Mouse (Mus musculus) heart, embryonic 11.5 days (tissue): ENCODE measurements at regions not wholly inside any gene's neighbourhood (a gene's known extent, or its start where the extent isn't known, plus 50 kb on each side); places are given as distances from the start of the nearest gene placed in this dataset.

Experiments used
- ATAC-seq: fragments of 200-750 bp; cut with Nextera tagmentation; replicated peaks from 2 replicates; pipeline ENCODE4 v1.8.0; 2017; ENCODE audit warnings: moderate library complexity; ENCODE audit not compliant: insufficient number of reproducible peaks, low FRiP score, low TSS enrichment
- H3K27ac ChIP-seq: fragments of 300-500 bp; sonication (generic); 2 replicates; pipeline ENCODE4 v1.5.1; 2014; ENCODE audit warnings: mild to moderate bottlenecking, low read depth, low read length
- H3K27me3 ChIP-seq: fragments of 300-500 bp; sonication (generic); 2 replicates; pipeline ENCODE4 v1.6.1; 2014; ENCODE audit warnings: mild to moderate bottlenecking, low read length, mixed read lengths; ENCODE audit not compliant: control insufficient read depth, insufficient read depth
- H3K36me3 ChIP-seq: fragments of 300-500 bp; sonication (generic); 2 replicates; pipeline ENCODE4 v1.6.1; 2014; ENCODE audit warnings: mild to moderate bottlenecking, low read length, moderate library complexity, mixed read lengths; ENCODE audit not compliant: control insufficient read depth, insufficient read depth
- H3K4me1 ChIP-seq: fragments of 300-500 bp; sonication (generic); 2 replicates; pipeline ENCODE4 v1.6.1; 2014; ENCODE audit warnings: low read length; ENCODE audit not compliant: control insufficient read depth, insufficient read depth
- H3K4me2 ChIP-seq: fragments of 300-500 bp; sonication (generic); 2 replicates; pipeline ENCODE4 v1.6.1; 2014; ENCODE audit warnings: mild to moderate bottlenecking, moderate library complexity
- H3K4me3 ChIP-seq: fragments of 300-500 bp; sonication (generic); 2 replicates; pipeline ENCODE4 v1.5.1; 2014; ENCODE audit warnings: low read depth, low read length
- H3K9ac ChIP-seq: fragments of 300-500 bp; sonication (generic); 2 replicates; pipeline ENCODE4 v1.6.1; 2014; ENCODE audit warnings: mild to moderate bottlenecking, low read depth, low read length, moderate library complexity
- H3K9me3 ChIP-seq: fragments of 300-500 bp; sonication (generic); replicated peaks from 2 replicates; pipeline ENCODE4 v1.6.1; 2016; ENCODE audit warnings: low read length; ENCODE audit not compliant: control insufficient read depth
- WGBS: fragments of 180-500 bp; shearing (Covaris S2); extraction: QIAGEN DNeasy Blood & Tissue Kit; methylation state at CpG from one replicate; pipeline ENCODE4 v1.1.7; 2014; ENCODE audit not compliant: insufficient replicate concordance; 5-methylcytosine and 5-hydroxymethylcytosine counted together

DNA sequence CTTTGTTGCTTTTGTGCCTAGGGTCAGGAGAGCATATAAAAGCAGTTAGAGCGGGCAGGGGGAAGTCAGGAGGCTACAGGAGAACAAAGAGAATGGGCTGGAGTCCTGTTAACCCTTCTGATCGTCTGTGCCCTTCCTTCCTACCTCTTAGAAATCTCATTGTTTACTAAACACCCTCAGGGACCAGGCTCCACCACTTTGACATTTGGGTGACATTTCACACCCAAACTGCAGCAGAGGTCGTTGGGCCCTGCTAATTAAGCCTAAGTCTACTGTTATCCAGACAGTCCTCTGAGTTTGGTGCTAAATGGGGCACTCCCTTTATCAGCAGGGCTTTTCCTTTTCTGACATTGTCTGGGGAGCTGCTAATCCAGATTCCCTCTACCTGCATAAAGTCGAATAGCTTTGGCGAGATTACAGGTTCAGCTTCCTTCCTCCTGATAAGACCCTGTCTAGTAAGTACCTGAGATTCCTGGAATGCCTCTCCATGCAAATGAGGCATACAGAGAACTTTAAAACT lies 84.2 kb upstream of the Arglu1 start:
- Histone ChIP-seq H3K4me3 (no peak overlapping the region), H3K4me1 (peaks cover 4% of the 10 kb centered on the region; the same call in 1 of the 2 replicates), H3K9ac (no peak overlapping the region), H3K4me2 (no peak overlapping the region), H3K27me3 (no peaks in the 10 kb centered on the region), H3K27ac (no peak overlapping the region), H3K36me3 (no peaks in the 10 kb centered on the region), H3K9me3 (no peaks in the 10 kb centered on the region)
- no peak for ATAC-seq
- 14% methylated on average over 5 of the region's 5 CpGs for WGBS

DNA sequence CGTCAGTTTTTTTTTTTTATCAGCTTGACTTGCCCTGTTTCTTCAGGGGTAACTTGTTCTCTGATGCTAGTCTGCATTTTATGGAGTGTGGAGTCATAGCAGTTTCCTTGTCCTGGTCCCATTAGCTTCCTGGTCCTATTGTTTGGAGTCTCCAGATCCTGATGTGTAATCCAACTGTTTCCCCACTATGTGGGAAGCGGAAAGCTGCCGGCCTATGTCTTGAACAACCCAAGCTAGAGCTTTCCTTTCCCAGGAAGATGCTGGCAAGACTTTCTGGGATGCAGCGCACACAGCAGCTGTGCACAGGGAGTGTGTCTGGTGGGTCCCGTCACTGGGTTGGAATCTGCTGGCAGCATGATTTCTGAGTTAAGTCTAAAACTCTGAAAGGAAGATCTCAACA lies 82.1 kb upstream of the Arglu1 start:
- H3K4me1 ChIP-seq, result peaks cover 4% of the 10 kb centered on the region; the same call in 1 of the 2 replicates
- no peak for ATAC-seq
- no peak overlapping the region for H3K27ac ChIP-seq
- no peaks in the 10 kb centered on the region for H3K9me3 ChIP-seq
- no peak overlapping the region for H3K9ac ChIP-seq
- H3K4me2 ChIP-seq, result no peak overlapping the region
- no peak overlapping the region for H3K4me3 ChIP-seq
- 70% methylated on average over 5 of the region's 5 CpGs for WGBS
- H3K36me3 ChIP-seq, result no peaks in the 10 kb centered on the region
- no peaks in the 10 kb centered on the region for H3K27me3 ChIP-seq

DNA sequence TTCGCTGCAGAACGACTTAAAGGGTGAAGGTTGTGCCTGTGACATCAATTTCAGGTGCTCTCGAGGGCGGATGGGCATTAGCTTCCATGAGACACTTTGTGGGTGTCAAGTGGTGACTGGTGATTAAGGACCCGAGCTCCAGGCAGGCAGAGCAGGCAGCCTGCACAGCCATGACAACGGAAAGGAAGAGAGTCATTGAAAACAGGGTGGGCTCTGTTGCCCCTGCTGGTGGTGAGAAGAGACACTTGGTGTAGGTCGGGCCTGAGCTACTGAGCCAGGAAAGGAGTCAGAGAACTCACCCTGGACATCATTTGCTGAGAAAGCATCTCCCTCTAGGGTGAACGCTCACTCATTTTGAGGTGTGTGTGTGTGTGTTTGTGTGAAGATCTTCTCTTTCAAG lies 80.1 kb upstream of the Arglu1 start:
- Histone ChIP-seq H3K9me3 (no peaks in the 10 kb centered on the region), H3K9ac (no peak overlapping the region), H3K4me3 (no peak overlapping the region), H3K27me3 (no peaks in the 10 kb centered on the region), H3K4me1 (peaks cover 4% of the 10 kb centered on the region; the same call in 1 of the 2 replicates), H3K36me3 (no peaks in the 10 kb centered on the region), H3K27ac (no peak overlapping the region), H3K4me2 (no peak overlapping the region)
- WGBS, result 60% methylated on average over 8 of the region's 8 CpGs
- no peak for ATAC-seq

DNA sequence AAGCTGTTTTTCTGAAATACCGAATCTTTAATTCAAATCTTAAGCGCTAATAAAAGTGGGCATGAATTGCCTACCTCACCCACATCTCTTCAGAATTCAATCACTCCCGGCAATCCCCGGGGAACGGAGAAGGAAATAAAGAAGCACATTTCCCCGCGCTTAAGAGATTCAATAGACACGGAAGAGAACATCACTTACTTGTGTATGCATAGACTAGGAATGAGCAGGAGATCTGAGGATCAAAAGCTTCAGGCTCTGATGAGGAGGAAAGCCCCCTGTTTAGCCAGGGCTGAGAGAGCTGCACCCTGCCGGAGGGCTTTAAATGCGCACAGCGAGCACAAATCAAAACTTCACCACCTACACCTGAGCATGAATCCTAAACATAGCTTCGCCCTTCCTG lies 72.0 kb upstream of the Arglu1 start:
- no peak overlapping the region for H3K4me2 ChIP-seq

DNA sequence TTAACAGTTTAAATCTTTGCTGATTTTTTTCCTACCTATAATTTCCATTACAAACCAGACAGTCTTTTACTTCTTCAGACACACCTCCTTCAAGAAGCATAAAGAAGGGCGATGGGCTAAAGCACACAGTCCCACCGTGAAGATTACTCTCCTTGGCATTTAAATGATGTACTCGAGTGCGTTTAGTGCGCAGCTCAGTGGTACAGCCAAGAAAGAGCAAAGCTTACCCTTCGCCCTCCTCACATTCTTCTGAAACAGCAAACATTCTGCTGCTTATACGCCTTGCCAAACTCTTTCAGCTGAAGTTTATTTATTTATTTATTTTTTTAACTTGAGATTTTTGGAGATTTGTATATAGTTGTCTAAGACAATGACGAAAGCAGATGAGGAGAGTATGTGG lies 68.0 kb upstream of the Arglu1 start:
- H3K4me1 ChIP-seq, result no peaks in the 10 kb centered on the region
- no peaks in the 10 kb centered on the region for H3K27me3 ChIP-seq
- 81% methylated on average over 8 of the region's 8 CpGs for WGBS
- H3K27ac ChIP-seq, result no peak overlapping the region
- H3K9ac ChIP-seq, result no peak overlapping the region
- no peak overlapping the region for H3K4me3 ChIP-seq
- no peaks in the 10 kb centered on the region for H3K9me3 ChIP-seq
- H3K4me2 ChIP-seq, result no peak overlapping the region
- no peak for ATAC-seq
- H3K36me3 ChIP-seq, result no peaks in the 10 kb centered on the region

More for the DNA sequence above, 72.0 kb upstream of the Arglu1 start:
- no peak overlapping the region for H3K9ac ChIP-seq
- WGBS, result 77% methylated on average over 12 of the region's 12 CpGs
- H3K9me3 ChIP-seq, result no peaks in the 10 kb centered on the region
- H3K27me3 ChIP-seq, result no peaks in the 10 kb centered on the region
- no peak for ATAC-seq
- no peak overlapping the region for H3K27ac ChIP-seq
- no peaks in the 10 kb centered on the region for H3K36me3 ChIP-seq
- no peaks in the 10 kb centered on the region for H3K4me1 ChIP-seq
- no peak overlapping the region for H3K4me3 ChIP-seq

DNA sequence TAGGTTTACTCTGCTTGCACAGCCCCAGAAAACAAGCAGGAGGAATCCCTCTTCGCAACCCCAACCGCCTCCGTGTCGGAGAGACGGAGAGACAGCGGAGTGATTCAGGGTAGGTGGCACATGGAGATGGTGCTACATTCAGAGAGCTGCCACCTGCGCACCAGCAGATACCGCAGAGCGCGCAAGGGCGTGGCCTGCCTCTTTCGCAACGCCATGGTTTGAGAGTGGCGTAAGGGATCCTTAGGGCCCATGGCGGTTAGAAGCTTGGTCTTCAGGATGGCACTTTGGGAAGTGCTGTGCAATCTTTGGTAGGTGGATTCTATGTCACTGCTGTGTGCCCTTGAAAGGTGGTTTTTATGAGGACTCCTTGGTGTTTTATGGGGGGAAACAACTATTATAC lies 60.9 kb upstream of the Arglu1 start:
- Histone ChIP-seq H3K27ac (no peak overlapping the region), H3K4me1 (no peaks in the 10 kb centered on the region), H3K9ac (no peak overlapping the region), H3K4me2 (no peak overlapping the region), H3K4me3 (no peak overlapping the region), H3K27me3 (no peaks in the 10 kb centered on the region), H3K9me3 (no peaks in the 10 kb centered on the region), H3K36me3 (no peaks in the 10 kb centered on the region)
- no peak for ATAC-seq
- WGBS, result 81% methylated on average over 15 of the region's 15 CpGs

DNA sequence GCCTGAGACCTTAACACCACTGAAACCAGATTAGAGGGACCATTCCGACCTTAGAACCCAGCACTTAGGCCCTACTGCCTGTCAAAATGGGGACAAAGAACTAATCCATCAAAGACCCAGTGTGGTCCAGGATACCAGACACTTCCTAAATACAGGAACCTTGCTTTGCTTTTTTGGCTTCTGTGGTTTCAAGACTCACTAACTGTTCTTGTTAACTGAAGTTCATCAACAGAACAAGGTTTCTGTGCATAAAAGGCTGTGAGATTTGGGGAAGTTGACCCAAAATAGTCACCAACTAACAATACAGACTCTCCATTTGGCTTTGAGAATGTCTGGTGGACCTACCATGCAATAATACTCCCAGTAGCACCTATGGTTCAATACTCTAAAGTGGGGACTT lies 56.4 kb upstream of the Arglu1 start:
- H3K27me3 ChIP-seq, result no peaks in the 10 kb centered on the region
- H3K9ac ChIP-seq, result no peak overlapping the region
- H3K36me3 ChIP-seq, result no peaks in the 10 kb centered on the region
- WGBS, result 65% methylated on average over 1 of the region's 1 CpGs
- no peak overlapping the region for H3K4me3 ChIP-seq
- ATAC-seq, result no peak
- H3K4me1 ChIP-seq, result no peaks in the 10 kb centered on the region
- no peaks in the 10 kb centered on the region for H3K9me3 ChIP-seq
- no peak overlapping the region for H3K4me2 ChIP-seq
- no peak overlapping the region for H3K27ac ChIP-seq

DNA sequence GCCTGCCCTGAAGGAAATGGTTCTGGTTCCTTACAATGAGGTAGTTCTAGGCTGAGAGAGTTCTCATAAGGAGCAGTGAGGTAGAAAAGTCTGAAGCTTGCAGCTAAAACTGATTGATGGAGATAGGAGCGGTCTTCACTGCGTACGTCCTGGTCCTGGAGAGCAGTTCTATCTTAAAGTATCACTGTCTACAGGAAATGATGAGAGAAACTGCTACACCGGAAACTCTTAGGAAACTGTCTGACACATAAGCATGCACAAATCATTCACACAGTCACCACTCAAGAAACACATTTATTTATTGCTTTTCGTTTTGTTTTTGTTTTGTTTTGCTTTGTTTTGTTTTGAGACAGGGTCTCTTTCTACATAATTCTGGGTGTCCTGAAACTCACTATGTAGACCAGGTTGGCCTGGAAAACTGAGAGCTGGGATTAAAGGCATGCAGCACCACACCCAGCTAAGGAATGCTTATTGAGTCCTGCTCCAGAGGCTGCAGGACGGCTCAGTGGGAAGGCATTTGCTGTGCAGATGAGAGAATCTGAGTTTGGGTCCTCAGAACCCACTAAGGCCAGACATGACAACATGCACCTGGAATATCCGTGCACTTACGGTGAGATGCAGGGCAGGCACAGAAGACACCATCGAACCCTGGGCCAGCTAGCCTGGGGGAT lies 55.4 kb upstream of the Arglu1 start:
- 67% methylated on average over 9 of the region's 9 CpGs for WGBS
- no peaks in the 10 kb centered on the region for H3K27me3 ChIP-seq
- H3K36me3 ChIP-seq, result no peaks in the 10 kb centered on the region
- no peaks in the 10 kb centered on the region for H3K9me3 ChIP-seq
- ATAC-seq, result no peak
- H3K4me3 ChIP-seq, result no peak overlapping the region
- H3K4me1 ChIP-seq, result no peaks in the 10 kb centered on the region
- no peak overlapping the region for H3K27ac ChIP-seq
- no peak overlapping the region for H3K9ac ChIP-seq
- no peak overlapping the region for H3K4me2 ChIP-seq
